Mouse (Mus musculus) myocyte (in vitro differentiated cells): ENCODE results near the gene Taf3.

Experiments
- CEBPB ChIP-seq: IDR thresholded peaks from 2 replicates; pipeline ENCODE4 v1.6.1; 2011; ENCODE audit warnings: mild to moderate bottlenecking, moderate library complexity; ENCODE audit not compliant: poor library complexity, insufficient read depth, severe bottlenecking
- E2F4 ChIP-seq: IDR thresholded peaks from one replicate; pipeline ENCODE4 v1.6.1; 2011; ENCODE audit warnings: mild to moderate bottlenecking, control low read depth, moderate library complexity; ENCODE audit not compliant: insufficient read depth
- MAX ChIP-seq: IDR thresholded peaks from one replicate; pipeline ENCODE4 v1.6.1; 2011; ENCODE audit warnings: low read depth, mild to moderate bottlenecking, control low read depth
- MYOD1 ChIP-seq, 3 experiments: IDR thresholded peaks; one replicate each; pipeline ENCODE4 v1.6.1; 2011; ENCODE audit warnings: control low read depth in 2 of 3, low read depth in 2 of 3, mild to moderate bottlenecking in 2 of 3, moderate library complexity in 1 of 3; ENCODE audit not compliant: insufficient read length in 2 of 3, control insufficient read depth in 1 of 3
- MYOG ChIP-seq, 3 experiments: IDR thresholded peaks; one replicate each; pipeline ENCODE4 v1.6.1; 2011; ENCODE audit warnings: control low read depth in 2 of 3, low read depth in 2 of 3, mild to moderate bottlenecking in 2 of 3; ENCODE audit not compliant: insufficient read length in 2 of 3, control insufficient read depth in 1 of 3, insufficient read depth in 1 of 3
- POLR2A ChIP-seq: IDR thresholded peaks from one replicate; pipeline ENCODE4 v1.6.1; 2011; ENCODE audit warnings: low read depth, mild to moderate bottlenecking, control low read depth, moderate library complexity; ENCODE audit not compliant: insufficient read length
- POLR2AphosphoS2 ChIP-seq: IDR thresholded peaks from one replicate; pipeline ENCODE4 v1.6.1; 2011; ENCODE audit warnings: low read depth, control low read depth; ENCODE audit not compliant: insufficient read length
- REST ChIP-seq: IDR thresholded peaks from one replicate; pipeline ENCODE4 v1.6.1; 2011; ENCODE audit warnings: mild to moderate bottlenecking, control low read depth, moderate library complexity; ENCODE audit not compliant: insufficient read depth, insufficient read length
- SRF ChIP-seq: IDR thresholded peaks from one replicate; pipeline ENCODE4 v1.6.1; 2011; ENCODE audit warnings: low read depth; ENCODE audit not compliant: control insufficient read depth, insufficient read length
- USF1 ChIP-seq: IDR thresholded peaks from one replicate; pipeline ENCODE4 v1.6.1; 2011; ENCODE audit warnings: low read depth, mild to moderate bottlenecking, control low read depth, moderate library complexity

GRCm38 (mm10) chr2:9886031-9886430 lies 162.4 kb downstream of the Taf3 start:
- TF ChIP-seq POLR2A: no peak
- no peak for TF ChIP-seq POLR2AphosphoS2
- TF ChIP-seq USF1: no peak
- no peak for TF ChIP-seq CEBPB
- TF ChIP-seq MAX: no peak
- no peak for TF ChIP-seq REST
- TF ChIP-seq MYOG (IDR thresholded peaks at IDR 0.05; ENCODE audit: control insufficient read depth in 1 of 3, insufficient read depth in 1 of 3, insufficient read length in 2 of 3, low read depth in 2 of 3): no peak
- no peak for TF ChIP-seq E2F4
- no peak for TF ChIP-seq MYOD1 (IDR thresholded peaks at IDR 0.05; ENCODE audit: control insufficient read depth in 1 of 3, insufficient read length in 2 of 3, low read depth in 2 of 3)
- TF ChIP-seq SRF: no peak
